Mouse (Mus musculus) embryonic fibroblast, embryonic 13.5 days (primary cell): ENCODE measurements around the gene Casp8ap2.

Source experiments
- CTCF ChIP-seq: IDR thresholded peaks from 2 replicates; pipeline ENCODE4 v1.5.1; 2011; ENCODE audit warnings: mild to moderate bottlenecking, control low read depth, low read length, moderate library complexity, borderline replicate concordance; ENCODE audit not compliant: insufficient read depth
- POLR2A ChIP-seq: IDR thresholded peaks from 2 replicates; pipeline ENCODE4 v1.6.1; 2011; ENCODE audit warnings: low read depth, mild to moderate bottlenecking, control low read depth, low read length, moderate library complexity

DNA sequence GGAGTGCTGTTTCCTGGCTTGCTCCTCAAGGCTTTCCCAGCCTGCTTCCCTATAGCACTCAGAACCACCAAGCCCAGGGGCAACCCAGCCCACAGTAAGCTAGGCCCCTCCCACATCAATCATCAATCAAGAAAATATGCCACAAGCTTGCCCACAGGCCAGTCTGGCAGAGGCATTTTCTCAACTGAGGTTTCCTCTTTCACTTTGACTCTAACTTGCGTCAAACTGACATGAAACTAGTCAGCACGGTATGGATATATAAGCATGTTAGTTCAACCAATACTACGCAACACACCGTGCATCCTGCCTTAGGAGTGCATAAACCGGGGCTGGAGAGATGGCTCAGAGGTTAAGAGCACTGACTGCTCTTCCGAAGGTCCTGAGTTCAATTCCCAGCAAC is 27.0 kb upstream of the Casp8ap2 start:
- TF ChIP-seq CTCF (no peak), POLR2A (no peak)
